Mouse (Mus musculus): ENCODE results near the gene Hint2.

Gene Hint2

GRCm38 (mm10) chr4:43653161-43654015, 2.9 kb downstream of the Hint2 start, which contains the start of gene Spag8:
Gene Spag8 (minus strand): TSS chr4:43653594.
- no peak for DNase-seq (ENCODE audit: low spot score)

GRCm38 (mm10) chr4:43652726-43653125, 3.5 kb downstream of the Hint2 start:
- DNase-seq (ENCODE audit: low spot score): no peak

DNA sequence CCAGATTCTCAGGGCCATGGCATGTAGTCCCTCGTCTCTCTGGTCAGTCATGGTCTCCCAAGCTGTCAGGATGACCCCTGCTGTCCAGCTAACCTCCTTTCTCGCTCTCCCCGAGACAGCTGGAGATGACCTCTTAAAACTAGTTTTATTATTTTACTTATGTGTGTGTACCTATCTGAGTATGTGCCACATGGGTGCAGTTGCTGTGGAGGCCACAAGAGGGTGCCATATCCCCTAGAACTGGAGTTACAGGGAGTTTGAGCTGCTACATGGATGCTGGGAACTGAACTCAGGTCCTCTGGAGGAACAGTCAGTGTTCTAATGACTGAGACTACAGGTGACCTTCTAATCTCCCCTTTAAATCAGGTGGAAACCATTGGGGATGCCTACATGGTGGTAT, 6.5 kb downstream of the Hint2 start:
- DNase-seq (ENCODE audit: low spot score): no peak

- no peak for DNase-seq (ENCODE audit: low spot score)
Observed at GRCm38 (mm10) chr4:43640491-43640890, 15.8 kb downstream of the Hint2 start.

- DNase-seq (ENCODE audit: low spot score): no peak
Observed at GRCm38 (mm10) chr4:43640076-43640475, 16.2 kb downstream of the Hint2 start.

DNA sequence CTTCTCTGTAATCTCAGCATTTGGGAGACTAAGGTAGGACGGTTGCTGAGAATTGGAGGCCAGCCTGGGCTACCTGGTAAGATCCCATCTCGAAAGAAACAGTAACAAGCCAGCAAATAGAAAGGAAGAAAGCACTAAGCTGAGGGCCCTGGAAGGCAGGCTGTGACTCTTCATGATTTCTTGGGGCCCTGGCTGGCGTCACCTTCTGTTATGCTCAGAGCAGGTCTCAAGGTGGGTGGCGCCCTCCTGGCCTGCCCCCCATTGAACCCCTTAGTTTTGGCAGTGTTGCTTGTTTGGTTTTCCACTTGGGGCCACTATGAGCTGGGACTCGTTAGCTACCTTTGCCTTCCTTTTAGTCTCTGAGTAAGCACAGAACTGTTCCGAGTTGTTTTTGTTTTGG, 19.5 kb downstream of the Hint2 start:
- DNase-seq (ENCODE audit: low spot score): no peak

- DNase-seq (ENCODE audit: low spot score): no peak
Observed at GRCm38 (mm10) chr4:43634621-43635374, 21.5 kb downstream of the Hint2 start.

DNA sequence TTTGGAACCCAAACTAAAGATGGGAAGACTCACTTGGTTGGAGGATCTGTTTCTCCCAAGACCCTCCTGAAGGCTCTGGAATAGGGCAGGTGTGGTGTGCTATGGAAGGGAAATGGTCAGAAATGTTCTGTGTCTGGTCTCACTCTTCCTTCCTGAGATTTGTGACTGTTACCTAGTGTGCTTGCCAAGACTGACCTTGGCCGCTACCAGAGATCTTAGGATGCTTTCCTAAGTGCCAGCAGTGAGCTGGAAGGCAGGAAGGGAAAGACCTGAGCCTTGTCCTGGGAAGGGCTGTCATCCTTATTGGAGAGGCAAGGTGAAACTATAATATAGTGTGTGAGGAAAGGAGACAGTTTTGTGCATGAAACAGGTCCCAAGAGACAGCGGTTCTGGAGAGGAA, 22.5 kb downstream of the Hint2 start:
- no peak for DNase-seq (ENCODE audit: low spot score)

DNA sequence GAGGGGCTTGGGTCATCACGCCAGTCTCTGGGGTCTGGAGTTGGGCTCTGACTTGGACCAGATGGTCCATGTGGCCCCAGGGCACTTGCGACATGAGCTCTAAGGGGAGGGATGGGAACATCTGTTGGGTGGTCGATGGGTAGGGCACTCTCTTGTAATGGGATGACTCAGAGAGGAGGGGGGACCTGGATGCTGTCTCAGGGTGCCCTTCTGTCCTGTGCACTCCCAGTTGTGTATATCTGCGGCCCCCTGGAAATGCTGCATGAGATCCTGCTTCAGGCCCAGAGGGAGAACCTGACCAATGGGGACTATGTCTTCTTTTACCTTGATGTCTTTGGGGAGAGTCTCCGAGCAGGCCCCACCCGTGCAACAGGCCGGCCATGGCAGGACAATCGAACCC, 23.0 kb downstream of the Hint2 start:
- no peak for DNase-seq (ENCODE audit: low spot score)

- no peak for DNase-seq (ENCODE audit: low spot score)
Observed at GRCm38 (mm10) chr4:43631956-43632920, 24.0 kb downstream of the Hint2 start.

GRCm38 (mm10) chr4:43631046-43631955, 25.0 kb downstream of the Hint2 start, which contains the start of gene Npr2:
Gene Npr2 (plus strand): TSS chr4:43631935.
- DNase-seq (ENCODE audit: low spot score): no peak

GRCm38 (mm10) chr4:43630671-43631045, 25.6 kb downstream of the Hint2 start:
- DNase-seq (ENCODE audit: low spot score): no peak

- no peak for DNase-seq (ENCODE audit: low spot score)
Observed at GRCm38 (mm10) chr4:43630030-43630581, 26.2 kb downstream of the Hint2 start.

- no peak for DNase-seq (ENCODE audit: low spot score)
Observed at GRCm38 (mm10) chr4:43629106-43629817, 27.0 kb downstream of the Hint2 start.

- DNase-seq (ENCODE audit: low spot score): no peak
Observed at GRCm38 (mm10) chr4:43620146-43620778, 36.0 kb downstream of the Hint2 start.

- DNase-seq (ENCODE audit: low spot score): no peak
Observed at GRCm38 (mm10) chr4:43613060-43613730, 43.1 kb downstream of the Hint2 start.

- no peak for DNase-seq (ENCODE audit: low spot score)
Observed at GRCm38 (mm10) chr4:43612534-43612933, 43.7 kb downstream of the Hint2 start.

DNA sequence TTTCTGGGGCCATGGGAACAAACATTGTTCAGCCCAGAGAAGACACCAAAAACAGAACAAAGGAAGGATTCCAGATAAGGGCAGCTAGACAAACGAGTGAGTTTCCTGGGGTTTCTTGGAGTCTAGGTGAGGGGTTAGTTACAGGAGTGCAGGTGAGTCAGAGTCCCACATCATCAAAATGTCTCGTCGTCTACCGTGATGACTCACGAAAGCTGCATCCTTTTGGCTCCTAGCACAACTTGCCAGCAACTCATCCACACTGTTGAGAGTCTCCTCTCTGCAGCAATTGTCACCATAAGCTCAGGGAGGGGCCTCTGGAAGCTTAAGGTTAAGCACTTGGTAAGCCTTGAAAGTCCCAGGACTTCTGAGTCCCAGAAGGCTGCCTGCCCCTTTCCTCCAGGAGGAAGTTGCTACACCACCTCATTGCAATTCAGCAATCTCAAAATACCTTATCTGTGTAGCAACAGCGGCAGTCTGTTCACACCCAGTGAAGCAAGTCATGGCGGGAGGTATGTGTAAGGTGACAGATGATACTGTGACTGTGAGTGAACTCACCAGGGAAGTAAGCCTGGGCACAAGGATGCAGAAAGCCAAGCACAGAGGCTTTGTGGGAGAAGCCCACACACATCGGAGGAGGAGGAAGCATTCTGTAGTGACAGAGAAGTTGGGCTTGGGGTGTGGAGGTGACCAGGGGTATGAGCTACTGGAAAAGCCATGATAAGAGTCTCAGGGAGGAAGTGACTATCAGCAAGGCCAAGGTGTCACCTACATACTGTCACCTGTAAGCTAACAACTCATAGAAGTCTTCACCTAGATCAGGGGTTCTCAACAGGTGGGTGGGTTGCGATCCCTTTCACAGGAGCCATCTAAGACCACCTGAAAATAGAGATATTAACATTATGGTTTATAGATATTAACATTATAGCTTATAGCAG, 51.2 kb downstream of the Hint2 start:
- no peak for DNase-seq (ENCODE audit: low spot score)

Measured in urinary bladder, postnatal 10 days (tissue).